Mouse (Mus musculus): ENCODE results near the gene Trpd52l3.

The Trpd52l3 gene

GRCm38 (mm10) chr19:30029894-30030635 is 26.5 kb downstream of the Trpd52l3 start, which contains the start of gene Uhrf2:
TSS of gene Uhrf2 (plus strand) at chr19:30030513.
- DNase-seq: peak; percentile 92

GRCm38 (mm10) chr19:30030636-30031467 is 27.3 kb downstream of the Trpd52l3 start:
- DNase-seq: no peak

- no peak for DNase-seq
These were observed 27.9 kb downstream of the Trpd52l3 start for GRCm38 (mm10) chr19:30031468-30031931.

- no peak for DNase-seq
These were observed 28.6 kb downstream of the Trpd52l3 start for GRCm38 (mm10) chr19:30032206-30032605.

- DNase-seq: no peak
These were observed 31.8 kb downstream of the Trpd52l3 start for GRCm38 (mm10) chr19:30035361-30035760.

GRCm38 (mm10) chr19:30043691-30044090 is 40.1 kb downstream of the Trpd52l3 start:
- no peak for DNase-seq

- no peak for DNase-seq
These were observed 41.0 kb downstream of the Trpd52l3 start for GRCm38 (mm10) chr19:30044630-30045029.

- no peak for DNase-seq
These were observed 42.3 kb downstream of the Trpd52l3 start for GRCm38 (mm10) chr19:30045857-30046256.

- no peak for DNase-seq
These were observed 47.0 kb downstream of the Trpd52l3 start for GRCm38 (mm10) chr19:30050584-30050983.

GRCm38 (mm10) chr19:30051479-30051878 is 47.9 kb downstream of the Trpd52l3 start:
- no peak for DNase-seq

- DNase-seq: no peak
These were observed 50.6 kb downstream of the Trpd52l3 start for GRCm38 (mm10) chr19:30054218-30054617.

All from kidney, adult 11 months (tissue).